Mouse (Mus musculus): Measurements from ENCODE around the gene Crygs. TPM values are rescaled to one million over a fixed set of nuclear protein-coding genes. Genes with fewer than 3 reads are reported as not detected.
A peak's percentile ranks its signal among the peaks of the same experiment; 100 is the strongest.

The Crygs gene
- total and polyA plus RNA-seq, 2 experiments from 2014 or later, result not detected

DNA sequence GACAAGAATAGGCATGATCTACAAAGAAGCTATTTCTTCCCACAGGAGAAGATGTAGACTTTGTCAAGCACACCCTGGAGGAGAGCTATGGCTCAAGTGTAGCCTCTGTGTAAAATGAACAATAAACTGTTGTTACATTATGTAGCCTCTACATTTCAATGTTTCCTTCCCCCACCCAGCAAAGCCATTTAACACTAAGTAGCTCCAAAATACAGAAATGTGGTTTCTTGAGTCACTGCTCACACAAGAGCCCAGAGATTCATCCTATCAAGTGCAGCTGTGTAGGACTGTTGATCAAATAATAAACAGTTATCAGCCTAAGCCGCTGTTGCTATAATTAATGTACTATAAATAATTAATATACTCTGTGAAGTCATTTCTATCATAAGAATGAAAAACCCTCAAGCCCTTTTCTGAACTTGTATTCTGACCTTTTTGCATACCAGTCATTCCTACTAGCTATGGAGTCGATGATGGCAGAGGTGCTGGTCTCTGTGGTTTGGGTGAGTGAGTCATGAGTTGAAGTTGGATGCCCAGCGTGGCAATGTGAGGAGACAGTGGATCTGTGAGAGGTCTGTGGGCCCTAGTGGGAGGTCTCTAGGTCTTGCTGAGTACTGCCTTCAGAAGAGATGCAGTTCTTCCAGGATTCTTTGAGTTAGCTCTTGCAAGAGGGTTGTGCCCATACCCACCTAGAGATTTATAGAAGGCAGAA, 27.9 kb upstream of the Crygs start:
- Histone ChIP-seq H3K36me3 (replicated peaks; ENCODE audit: control insufficient read depth, insufficient read depth, low read length) (peaks cover 16% of the 10 kb centered on the region; the same call in 1 of the 2 replicates), H3K9ac (replicated peaks; ENCODE audit: low read depth, low read length) (no peak overlapping the region), H3K27ac (ENCODE audit: low read depth) (peak overlapping the region; percentile 76), H3K4me1 (ENCODE audit: control insufficient read depth, insufficient read depth) (peaks cover 24% of the 10 kb centered on the region), H3K27me3 (ENCODE audit: control insufficient read depth, insufficient read depth, low read length) (no peaks in the 10 kb centered on the region), H3K4me3 (ENCODE audit: low read depth, low read length) (no peak overlapping the region), H3K4me2 (ENCODE audit: low read depth, low read length) (no peak overlapping the region), H3K9me3 (replicated peaks; ENCODE audit: control insufficient read depth, low read length) (no peaks in the 10 kb centered on the region)
- 45% methylated on average over 3 of the region's 3 CpGs for WGBS
- DNase-seq (ENCODE audit: low spot score), result peak; percentile 36
- TF ChIP-seq CTCF (IDR thresholded peaks at IDR 0.05; ENCODE audit: low read depth), result no peak
- no peak for TF ChIP-seq EP300 (IDR thresholded peaks at IDR 0.05; ENCODE audit: low read depth)
- peak; percentile 59 for ATAC-seq (ENCODE audit: insufficient read depth, low read depth)

DNA sequence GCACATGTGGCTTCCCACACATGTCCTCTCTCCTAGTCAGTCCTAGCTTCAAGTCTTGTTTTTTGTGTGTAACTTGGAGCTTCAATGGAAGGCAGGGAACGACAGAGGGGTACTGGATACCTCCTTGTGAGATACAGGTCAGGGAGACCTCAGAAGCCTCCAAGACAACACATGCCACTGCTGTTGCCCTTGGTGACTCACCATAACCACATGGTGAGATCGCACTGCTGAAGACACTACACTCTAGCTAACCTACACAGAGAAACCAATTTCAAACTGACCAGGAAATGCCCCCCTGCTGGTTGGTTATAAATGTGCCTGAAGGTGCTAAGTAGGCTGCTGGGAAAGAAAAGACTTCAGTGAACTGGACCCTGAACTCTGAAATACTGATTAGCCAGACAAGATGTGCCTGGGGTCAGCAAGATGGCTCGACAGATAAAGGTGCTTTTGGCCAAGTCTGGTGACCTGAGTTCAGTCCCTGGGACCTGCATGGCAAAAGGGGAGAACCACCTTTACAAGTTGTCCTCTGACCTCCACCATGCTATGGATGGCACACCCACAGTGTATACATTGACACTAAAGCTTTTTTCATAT, 21.7 kb upstream of the Crygs start:
- Histone ChIP-seq H3K36me3 (replicated peaks; ENCODE audit: control insufficient read depth, insufficient read depth, low read length) (peaks cover 23% of the 10 kb centered on the region), H3K4me3 (ENCODE audit: low read depth, low read length) (no peak overlapping the region), H3K9me3 (replicated peaks; ENCODE audit: control insufficient read depth, low read length) (no peaks in the 10 kb centered on the region), H3K4me1 (ENCODE audit: control insufficient read depth, insufficient read depth) (no peaks in the 10 kb centered on the region), H3K27ac (ENCODE audit: low read depth) (no peak overlapping the region), H3K27me3 (ENCODE audit: control insufficient read depth, insufficient read depth, low read length) (no peaks in the 10 kb centered on the region), H3K4me2 (ENCODE audit: low read depth, low read length) (no peak overlapping the region), H3K9ac (replicated peaks; ENCODE audit: low read depth, low read length) (no peak overlapping the region)
- no peak for ATAC-seq (ENCODE audit: insufficient read depth, low read depth)
- 91% methylated on average over 3 of the region's 3 CpGs for WGBS
- DNase-seq (ENCODE audit: low spot score), result no peak
- TF ChIP-seq CTCF (IDR thresholded peaks at IDR 0.05; ENCODE audit: low read depth) (no peak), EP300 (IDR thresholded peaks at IDR 0.05; ENCODE audit: low read depth) (no peak)

DNA sequence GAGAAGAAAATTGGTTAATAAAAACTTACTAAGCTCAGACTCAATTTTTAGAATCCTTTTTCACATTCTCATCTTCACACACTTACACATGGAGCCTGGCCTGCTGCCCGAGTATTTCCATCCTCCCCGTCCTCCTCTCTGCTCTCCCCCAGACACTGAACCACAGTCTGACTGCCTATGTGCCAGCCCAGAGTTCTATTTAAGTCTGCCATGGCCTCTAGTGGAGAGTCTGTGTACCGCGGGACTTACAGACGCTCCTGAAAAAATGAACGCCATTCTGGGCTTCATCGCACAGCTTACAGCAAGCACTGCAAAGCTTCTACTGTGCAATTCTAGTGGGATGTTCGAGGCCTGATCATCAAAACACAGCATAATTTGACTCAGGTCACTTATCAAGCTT, 9.4 kb upstream of the Crygs start:
- WGBS, result 28% methylated on average over 8 of the region's 8 CpGs
- H3K27me3 ChIP-seq (ENCODE audit: control insufficient read depth, insufficient read depth, low read length), result no peaks in the 10 kb centered on the region

DNA sequence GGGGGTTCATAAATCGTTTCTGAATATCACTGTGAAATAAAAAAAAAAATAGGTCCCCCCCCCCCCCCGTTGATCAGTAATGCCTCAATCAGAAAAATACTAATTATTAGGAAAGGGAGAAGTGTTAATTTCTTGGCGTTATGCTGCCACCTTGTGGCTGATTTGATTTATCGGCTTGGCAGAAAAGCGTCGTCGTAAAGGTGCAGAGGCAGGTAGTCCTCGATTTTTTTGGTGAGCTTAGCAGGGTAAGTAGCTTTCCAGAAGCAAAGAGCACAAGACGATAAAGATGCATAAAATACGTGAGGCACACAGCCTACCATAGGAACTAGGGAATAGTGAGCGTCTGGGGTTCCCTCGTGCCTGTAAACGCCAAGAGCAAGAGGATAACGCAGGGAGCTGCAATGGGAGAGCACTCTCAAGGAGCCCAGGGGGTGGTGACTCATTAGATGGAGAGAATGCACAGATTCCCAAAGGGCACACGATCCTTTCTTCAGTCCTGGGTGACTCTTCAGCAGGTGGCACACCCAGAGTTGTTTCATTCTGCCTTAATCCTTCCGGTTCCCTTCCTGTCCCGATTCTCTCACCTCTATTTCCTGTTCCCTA, 3.8 kb downstream of the Crygs start:
- peak; percentile 68 for TF ChIP-seq CTCF (IDR thresholded peaks at IDR 0.05; ENCODE audit: low read depth)
- no peak for TF ChIP-seq EP300 (IDR thresholded peaks at IDR 0.05; ENCODE audit: low read depth)
- H3K27me3 ChIP-seq (ENCODE audit: control insufficient read depth, insufficient read depth, low read length), result peaks cover 3% of the 10 kb centered on the region; the same call in 1 of the 2 replicates
- H3K4me2 ChIP-seq (ENCODE audit: low read depth, low read length), result peak overlapping the region; percentile 26
- H3K27ac ChIP-seq (ENCODE audit: low read depth), result no peak overlapping the region
- 0 out of 2 replicates have a peak overlapping the region, but pooled peaks have one; percentile 3 for H3K9ac ChIP-seq (replicated peaks; ENCODE audit: low read depth, low read length)
- ATAC-seq (ENCODE audit: insufficient read depth, low read depth) (no peak), DNase-seq (ENCODE audit: low spot score) (peak; percentile 62)
- no peaks in the 10 kb centered on the region for H3K4me1 ChIP-seq (ENCODE audit: control insufficient read depth, insufficient read depth)
- H3K4me3 ChIP-seq (ENCODE audit: low read depth, low read length), result no peak overlapping the region
- WGBS, result 11% methylated on average over 17 of the region's 17 CpGs
- H3K36me3 ChIP-seq (replicated peaks; ENCODE audit: control insufficient read depth, insufficient read depth, low read length), result no peaks in the 10 kb centered on the region
- H3K9me3 ChIP-seq (replicated peaks; ENCODE audit: control insufficient read depth, low read length), result no peaks in the 10 kb centered on the region

More for the DNA sequence above, 9.4 kb upstream of the Crygs start:
- Histone ChIP-seq H3K9me3 (replicated peaks; ENCODE audit: control insufficient read depth, low read length) (no peaks in the 10 kb centered on the region), H3K4me1 (ENCODE audit: control insufficient read depth, insufficient read depth) (no peaks in the 10 kb centered on the region), H3K4me3 (ENCODE audit: low read depth, low read length) (no peak overlapping the region), H3K4me2 (ENCODE audit: low read depth, low read length) (no peak overlapping the region), H3K9ac (replicated peaks; ENCODE audit: low read depth, low read length) (no peak overlapping the region), H3K27ac (ENCODE audit: low read depth) (no peak overlapping the region), H3K36me3 (replicated peaks; ENCODE audit: control insufficient read depth, insufficient read depth, low read length) (peaks cover 33% of the 10 kb centered on the region; the same call in 1 of the 2 replicates)
- DNase-seq (ENCODE audit: low spot score), result peak; percentile 53
- TF ChIP-seq CTCF (IDR thresholded peaks at IDR 0.05; ENCODE audit: low read depth) (peak; percentile 63), EP300 (IDR thresholded peaks at IDR 0.05; ENCODE audit: low read depth) (no peak)
- ATAC-seq (ENCODE audit: insufficient read depth, low read depth), result peak; percentile 81

DNA sequence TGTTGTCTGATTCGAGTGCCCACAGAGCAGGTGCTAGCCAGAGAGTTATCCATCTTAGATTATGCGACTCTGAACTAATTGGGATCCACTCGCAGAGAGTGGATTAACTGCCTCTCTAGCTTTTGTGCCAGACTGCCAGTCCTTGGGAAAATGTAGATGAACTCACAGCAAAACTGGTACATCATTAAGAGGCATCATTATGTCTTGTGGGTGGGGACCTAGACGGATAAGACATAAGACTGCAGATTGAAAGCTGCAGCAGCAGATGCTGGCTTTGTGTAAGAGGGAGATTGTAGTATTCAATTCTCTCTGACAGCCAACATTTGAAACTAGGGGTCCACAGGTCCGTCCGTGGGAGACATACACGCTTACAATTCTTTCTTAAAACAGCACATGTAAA, 8.6 kb downstream of the Crygs start:
- Histone ChIP-seq H3K27ac (ENCODE audit: low read depth) (no peak overlapping the region), H3K4me1 (ENCODE audit: control insufficient read depth, insufficient read depth) (no peaks in the 10 kb centered on the region), H3K36me3 (replicated peaks; ENCODE audit: control insufficient read depth, insufficient read depth, low read length) (no peaks in the 10 kb centered on the region), H3K4me2 (ENCODE audit: low read depth, low read length) (no peak overlapping the region), H3K4me3 (ENCODE audit: low read depth, low read length) (no peak overlapping the region), H3K9ac (replicated peaks; ENCODE audit: low read depth, low read length) (no peak overlapping the region), H3K9me3 (replicated peaks; ENCODE audit: control insufficient read depth, low read length) (no peaks in the 10 kb centered on the region), H3K27me3 (ENCODE audit: control insufficient read depth, insufficient read depth, low read length) (no peaks in the 10 kb centered on the region; the same call in 1 of the 2 replicates)
- TF ChIP-seq EP300 (IDR thresholded peaks at IDR 0.05; ENCODE audit: low read depth) (no peak), CTCF (IDR thresholded peaks at IDR 0.05; ENCODE audit: low read depth) (no peak)
- 75% methylated on average over 7 of the region's 7 CpGs for WGBS
- DNase-seq (ENCODE audit: low spot score) (no peak), ATAC-seq (ENCODE audit: insufficient read depth, low read depth) (no peak)

Data from heart, postnatal 0 days (tissue).